Mouse (Mus musculus) splenic B cell, adult 2 months (primary cell): Measurements from ENCODE around the gene Gm20489.
A peak's percentile ranks its signal among the peaks of the same experiment; 100 is the strongest.

ENCODE experiments used
- DNase-seq: peaks from one replicate; pipeline ENCODE4 v3.0.0-alpha.2; 2011; ENCODE audit warnings: low read depth, low spot score
- H3K27me3 ChIP-seq: 2 replicates; pipeline ENCODE4 v1.6.1; 2012; ENCODE audit warnings: mild to moderate bottlenecking, low read length, moderate library complexity, mixed read lengths; ENCODE audit not compliant: control insufficient read depth, poor library complexity, insufficient read depth, severe bottlenecking
- H3K36me3 ChIP-seq: 2 replicates; pipeline ENCODE4 v1.6.1; 2012; ENCODE audit warnings: mild to moderate bottlenecking, low read length, moderate library complexity, mixed read lengths; ENCODE audit not compliant: control insufficient read depth, poor library complexity, insufficient read depth, severe bottlenecking

Gene Gm20489

GRCm38 (mm10) chrX:101221834-101222795 lies 46.7 kb downstream of the Gm20489 start, which contains the start of gene Snx12:
Snx12 (minus strand) TSS chrX:101222563.
- no peaks in the 10 kb centered on the region for H3K27me3 ChIP-seq
- no peaks in the 10 kb centered on the region for H3K36me3 ChIP-seq
- DNase-seq: peak; percentile 92
